Mouse (Mus musculus): Measurements from ENCODE around the gene Scrn2. TPM values are rescaled to one million over a fixed set of nuclear protein-coding genes. Genes with fewer than 3 reads are reported as not detected.

Scrn2 gene
- polyA plus RNA-seq, 1 experiment from 2014 or later, result 20.1 TPM

DNA sequence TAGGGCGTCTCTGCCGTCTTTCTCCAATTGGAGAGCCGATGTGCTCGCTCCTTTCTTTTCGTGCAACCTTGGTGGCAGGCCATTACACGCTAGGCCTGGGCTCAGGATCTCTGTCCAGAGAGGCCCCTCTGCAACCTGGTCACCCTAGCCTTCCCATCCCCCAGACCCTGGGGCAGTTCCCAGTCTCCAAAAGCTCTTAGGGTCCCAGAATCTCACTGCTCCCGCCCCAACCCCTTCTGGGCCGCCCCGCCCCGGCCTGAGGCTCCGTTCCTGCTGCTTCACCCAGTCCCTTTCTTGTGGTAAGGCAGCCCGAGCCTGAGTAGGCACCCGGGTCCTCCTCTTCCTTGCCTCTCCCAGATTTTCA, 10.4 kb upstream of the Scrn2 start:
- Histone ChIP-seq H3K4me3 (replicated peaks) (peak overlapping the region; percentile 42), H3K9ac (no peak overlapping the region), H3K4me1 (peaks cover 35% of the 10 kb centered on the region), H3K9me3 (no peaks in the 10 kb centered on the region), H3K27me3 (replicated peaks) (peaks cover 79% of the 10 kb centered on the region), H3K27ac (0 out of 2 replicates have a peak overlapping the region, but pooled peaks have one; percentile 1), H3K36me3 (no peaks in the 10 kb centered on the region), H3K4me2 (peak overlapping the region; percentile 69)
- ATAC-seq (ENCODE audit: insufficient read depth, low FRiP score, low read depth), result no peak
- WGBS, result 9% methylated on average over 13 of the region's 13 CpGs

DNA sequence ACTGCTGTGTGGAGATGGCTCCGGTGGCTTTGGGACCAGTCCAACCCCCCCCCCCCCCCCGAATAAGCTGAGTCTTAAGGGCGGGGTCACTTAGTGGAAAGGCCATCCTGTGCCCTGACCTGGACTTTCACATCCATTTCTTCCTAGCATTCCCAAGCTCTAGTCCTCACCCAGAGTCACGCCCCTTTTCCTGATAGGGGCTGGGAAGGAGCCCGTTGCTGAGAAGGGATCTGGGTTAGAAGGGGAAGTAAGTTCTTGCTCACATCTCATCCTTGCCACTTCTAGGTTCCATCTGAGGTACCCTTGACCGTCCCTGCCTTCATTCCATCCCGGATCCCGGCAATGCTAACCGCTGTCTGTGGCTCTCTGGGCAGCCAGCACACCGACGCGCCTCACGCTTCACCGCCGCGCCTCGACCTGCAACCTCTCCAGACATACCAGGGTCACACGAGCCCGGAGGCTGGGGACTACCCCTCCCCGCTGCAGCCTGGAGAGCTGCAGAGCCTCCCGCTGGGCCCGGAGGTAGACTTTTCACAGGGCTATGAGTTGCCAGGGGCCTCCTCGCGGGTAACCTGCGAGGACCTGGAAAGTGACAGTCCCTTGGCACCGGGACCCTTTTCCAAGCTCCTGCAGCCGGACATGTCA, 8.5 kb upstream of the Scrn2 start:
- 3% methylated on average over 26 of the region's 27 CpGs for WGBS
- Histone ChIP-seq H3K27ac (no peak overlapping the region), H3K4me2 (peak overlapping the region; percentile 95), H3K36me3 (no peaks in the 10 kb centered on the region), H3K4me1 (peaks cover 47% of the 10 kb centered on the region), H3K9ac (no peak overlapping the region), H3K27me3 (replicated peaks) (peaks cover 71% of the 10 kb centered on the region), H3K4me3 (replicated peaks) (peak overlapping the region; percentile 53), H3K9me3 (no peaks in the 10 kb centered on the region)
- ATAC-seq (ENCODE audit: insufficient read depth, low FRiP score, low read depth), result no peak

DNA sequence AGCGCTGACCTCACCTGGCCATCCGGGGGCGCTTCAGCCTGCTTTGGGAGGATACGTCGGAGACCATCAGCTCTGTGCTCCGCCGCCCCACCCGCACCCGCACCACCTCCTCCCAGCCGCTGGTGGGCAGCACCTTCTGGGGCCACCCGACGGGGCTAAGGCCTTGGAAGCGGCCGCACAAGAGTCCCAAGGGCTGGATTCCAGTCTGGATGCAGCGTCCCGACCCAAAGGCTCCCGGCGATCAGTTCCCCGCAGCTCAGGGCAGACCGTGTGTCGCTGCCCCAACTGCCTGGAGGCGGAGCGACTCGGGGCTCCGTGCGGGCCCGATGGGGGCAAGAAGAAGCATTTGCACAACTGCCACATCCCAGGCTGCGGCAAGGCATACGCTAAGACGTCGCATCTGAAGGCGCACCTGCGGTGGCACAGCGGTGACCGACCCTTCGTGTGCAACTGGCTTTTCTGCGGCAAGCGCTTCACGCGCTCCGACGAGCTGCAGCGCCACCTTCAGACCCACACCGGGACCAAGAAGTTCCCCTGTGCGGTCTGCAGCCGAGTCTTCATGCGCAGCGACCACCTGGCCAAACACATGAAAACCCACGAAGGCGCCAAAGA, 7.8 kb upstream of the Scrn2 start:
- under 1% methylated on average over 50 of the region's 50 CpGs for WGBS
- H3K27ac ChIP-seq, result no peak overlapping the region
- peaks cover 63% of the 10 kb centered on the region for H3K27me3 ChIP-seq (replicated peaks)
- H3K9me3 ChIP-seq, result no peaks in the 10 kb centered on the region
- H3K4me2 ChIP-seq, result peak overlapping the region; percentile 95
- H3K4me3 ChIP-seq (replicated peaks), result peak overlapping the region; percentile 53
- ATAC-seq (ENCODE audit: insufficient read depth, low FRiP score, low read depth), result peak; percentile 32; the same call in 1 of the 2 replicates
- peak overlapping the region; percentile 40; the same call in 1 of the 2 replicates for H3K9ac ChIP-seq
- H3K36me3 ChIP-seq, result no peaks in the 10 kb centered on the region
- H3K4me1 ChIP-seq, result peaks cover 48% of the 10 kb centered on the region

DNA sequence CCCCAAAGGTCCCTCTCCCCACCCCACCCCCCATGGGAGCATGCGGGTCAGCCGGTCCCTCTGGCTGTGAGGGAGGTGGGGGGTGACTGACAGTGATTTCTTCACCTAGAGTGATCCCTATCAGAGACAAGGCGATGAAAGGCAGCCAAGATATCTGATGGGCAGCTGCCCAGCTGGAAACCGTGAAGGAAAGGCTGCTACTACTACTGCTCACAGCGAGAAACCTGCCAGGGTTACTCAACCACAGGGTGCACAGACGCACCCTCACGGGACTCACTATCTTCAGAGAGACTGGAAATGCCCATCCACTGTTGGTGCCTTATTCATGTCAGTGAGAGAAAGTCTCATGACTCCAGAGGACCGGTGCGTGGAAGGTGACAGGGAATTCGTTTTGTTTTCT, 4.8 kb upstream of the Scrn2 start:
- Histone ChIP-seq H3K27ac (no peak overlapping the region; the same call in 1 of the 2 replicates), H3K4me1 (peaks cover 28% of the 10 kb centered on the region), H3K9me3 (no peaks in the 10 kb centered on the region), H3K4me3 (replicated peaks) (no peak overlapping the region), H3K36me3 (no peaks in the 10 kb centered on the region), H3K4me2 (no peak overlapping the region), H3K27me3 (replicated peaks) (peaks cover 41% of the 10 kb centered on the region), H3K9ac (no peak overlapping the region)
- 45% methylated on average over 10 of the region's 10 CpGs for WGBS
- no peak for ATAC-seq (ENCODE audit: insufficient read depth, low FRiP score, low read depth)

DNA sequence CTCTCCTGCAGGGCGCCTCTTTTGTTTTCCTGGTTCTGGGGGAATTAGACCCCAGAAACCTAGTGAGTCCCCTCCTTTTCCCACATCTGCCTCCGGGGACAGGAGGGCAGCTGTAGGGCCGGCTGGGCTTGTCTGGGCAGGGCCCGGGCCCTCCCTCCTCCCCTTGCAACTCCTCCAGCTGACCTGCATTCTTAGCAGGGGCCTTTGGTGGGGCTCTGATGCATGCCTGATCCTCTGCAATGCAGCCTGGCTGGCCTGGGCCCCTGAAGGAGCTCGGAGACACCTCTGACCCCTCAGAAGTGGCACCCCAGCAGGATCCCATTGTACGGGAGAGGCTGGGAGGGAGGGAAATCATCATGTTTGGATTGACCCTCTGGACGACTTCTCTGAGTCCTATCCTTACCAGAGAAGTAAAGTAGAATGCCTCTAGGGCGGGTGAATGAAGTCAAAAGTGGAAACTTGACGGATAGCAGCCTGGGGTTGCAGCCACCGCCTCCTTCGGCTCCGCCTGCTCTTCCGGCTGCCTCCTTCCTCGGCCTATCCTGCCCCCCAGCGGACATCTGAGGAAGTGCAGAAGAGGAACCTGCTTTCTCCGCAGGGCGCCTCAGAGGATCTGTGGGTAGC, 3.9 kb upstream of the Scrn2 start:
- Histone ChIP-seq H3K4me3 (replicated peaks) (peak overlapping the region; percentile 23), H3K4me2 (peak overlapping the region; percentile 55), H3K27ac (peak overlapping the region; percentile 72), H3K4me1 (peaks cover 36% of the 10 kb centered on the region), H3K36me3 (no peaks in the 10 kb centered on the region), H3K27me3 (replicated peaks) (peaks cover 33% of the 10 kb centered on the region), H3K9me3 (no peaks in the 10 kb centered on the region), H3K9ac (peak overlapping the region; percentile 30; the same call in 1 of the 2 replicates)
- ATAC-seq (ENCODE audit: insufficient read depth, low FRiP score, low read depth), result peak; percentile 27; the same call in 1 of the 2 replicates
- WGBS, result 2% methylated on average over 17 of the region's 17 CpGs

DNA sequence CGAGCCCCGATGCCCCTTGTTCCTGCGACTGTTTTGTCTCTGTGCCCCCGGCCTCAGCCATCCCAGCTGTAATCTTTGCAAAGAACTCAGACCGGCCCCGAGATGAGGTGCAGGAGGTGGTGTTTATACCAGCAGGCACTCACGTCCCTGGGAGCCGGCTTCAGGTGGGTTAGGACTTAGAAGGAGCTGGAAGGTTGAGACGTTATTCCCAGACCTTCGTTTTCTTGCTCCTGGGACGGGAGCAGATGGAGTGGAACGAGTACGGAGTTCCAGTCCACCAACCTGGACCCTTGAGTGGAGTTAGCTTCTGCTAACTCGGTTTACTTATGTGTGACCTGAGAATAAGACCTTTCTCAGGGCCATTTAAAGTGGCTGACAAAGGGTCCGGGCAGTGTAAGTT, 688 bp downstream of the Scrn2 start:
- no peak for ATAC-seq (ENCODE audit: insufficient read depth, low FRiP score, low read depth)
- peaks cover 19% of the 10 kb centered on the region for H3K4me1 ChIP-seq
- WGBS, result 17% methylated on average over 15 of the region's 15 CpGs
- peak overlapping the region; percentile 90 for H3K4me2 ChIP-seq
- peak overlapping the region; percentile 84 for H3K4me3 ChIP-seq (replicated peaks)
- H3K27me3 ChIP-seq (replicated peaks), result no peaks in the 10 kb centered on the region
- no peaks in the 10 kb centered on the region for H3K36me3 ChIP-seq
- no peaks in the 10 kb centered on the region for H3K9me3 ChIP-seq
- H3K9ac ChIP-seq, result peak overlapping the region; percentile 74; the same call in 1 of the 2 replicates
- peak overlapping the region; percentile 88; the same call in 1 of the 2 replicates for H3K27ac ChIP-seq

DNA sequence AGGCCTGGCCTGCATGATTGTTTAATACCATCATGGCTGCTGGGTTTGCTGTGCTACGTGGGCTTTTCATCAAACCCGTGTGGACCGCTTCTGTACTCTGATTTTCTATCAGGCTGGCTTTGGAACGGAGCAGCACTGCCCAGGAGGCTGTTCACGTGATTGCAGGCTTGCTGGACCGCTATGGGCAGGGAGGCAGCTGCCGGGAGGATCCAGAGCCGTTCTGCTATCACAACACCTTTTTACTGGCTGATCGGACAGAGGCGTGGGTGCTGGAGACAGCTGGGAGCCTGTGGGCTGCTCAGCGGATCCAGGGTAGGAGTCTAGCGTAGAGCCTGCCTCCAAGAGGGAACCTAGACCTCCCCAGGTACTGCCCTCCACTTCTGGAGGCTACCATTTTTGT, 2.2 kb downstream of the Scrn2 start:
- H3K9ac ChIP-seq, result no peak overlapping the region
- 83% methylated on average over 12 of the region's 12 CpGs for WGBS
- ATAC-seq (ENCODE audit: insufficient read depth, low FRiP score, low read depth), result no peak
- H3K27me3 ChIP-seq (replicated peaks), result no peaks in the 10 kb centered on the region
- H3K27ac ChIP-seq, result no peak overlapping the region
- H3K9me3 ChIP-seq, result no peaks in the 10 kb centered on the region
- H3K4me2 ChIP-seq, result no peak overlapping the region
- H3K36me3 ChIP-seq, result no peaks in the 10 kb centered on the region
- peaks cover 10% of the 10 kb centered on the region for H3K4me1 ChIP-seq
- H3K4me3 ChIP-seq (replicated peaks), result no peak overlapping the region

DNA sequence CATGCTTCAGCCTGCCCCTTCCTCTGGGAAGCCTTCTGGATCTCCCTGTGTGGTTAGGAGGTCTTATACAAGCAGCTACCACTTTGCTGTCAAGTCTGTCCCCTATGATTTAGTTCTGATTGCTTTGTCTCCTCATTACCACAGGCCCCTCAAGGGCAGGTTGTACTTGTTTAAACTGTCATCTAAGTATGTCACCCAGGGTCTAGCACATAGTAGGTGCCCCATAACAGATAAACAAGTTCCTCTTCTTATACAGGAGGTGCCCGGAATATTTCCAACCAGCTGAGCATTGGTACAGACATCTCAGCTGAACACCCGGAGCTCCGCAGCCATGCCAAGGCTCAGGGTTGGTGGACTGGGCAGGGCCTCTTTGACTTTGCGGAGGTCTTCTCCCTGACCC, 2.8 kb downstream of the Scrn2 start:
- 87% methylated on average over 4 of the region's 4 CpGs for WGBS
- Histone ChIP-seq H3K9me3 (no peaks in the 10 kb centered on the region), H3K27me3 (replicated peaks) (no peaks in the 10 kb centered on the region), H3K4me1 (peaks cover 10% of the 10 kb centered on the region), H3K36me3 (no peaks in the 10 kb centered on the region), H3K9ac (no peak overlapping the region), H3K4me3 (replicated peaks) (no peak overlapping the region), H3K4me2 (no peak overlapping the region), H3K27ac (no peak overlapping the region)
- no peak for ATAC-seq (ENCODE audit: insufficient read depth, low FRiP score, low read depth)

DNA sequence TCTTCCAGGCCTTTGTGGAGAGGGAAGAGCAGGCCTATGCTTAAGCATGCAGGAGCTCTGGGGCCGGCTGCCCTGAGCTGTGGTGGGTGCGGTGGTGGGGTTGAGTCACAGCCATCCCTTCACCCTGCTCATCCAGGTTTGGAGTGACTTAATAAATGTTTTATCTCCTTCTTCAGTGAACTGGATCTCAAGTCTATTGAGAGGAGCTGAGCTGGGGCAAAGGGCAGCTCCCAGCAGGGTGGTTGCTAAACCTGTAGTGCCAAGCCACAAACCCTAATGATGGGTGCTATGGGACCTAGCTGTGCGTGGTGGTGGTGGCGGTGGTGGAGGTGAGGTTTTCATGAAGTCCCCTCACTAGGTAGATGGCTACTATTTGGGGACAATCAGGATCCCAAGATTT, 4.0 kb downstream of the Scrn2 start:
- Histone ChIP-seq H3K9ac (no peak overlapping the region), H3K4me2 (no peak overlapping the region), H3K4me3 (replicated peaks) (no peak overlapping the region), H3K27me3 (replicated peaks) (no peaks in the 10 kb centered on the region), H3K9me3 (no peaks in the 10 kb centered on the region), H3K27ac (no peak overlapping the region), H3K4me1 (peaks cover 10% of the 10 kb centered on the region), H3K36me3 (no peaks in the 10 kb centered on the region)
- no peak for ATAC-seq (ENCODE audit: insufficient read depth, low FRiP score, low read depth)
- 90% methylated on average over 4 of the region's 4 CpGs for WGBS

DNA sequence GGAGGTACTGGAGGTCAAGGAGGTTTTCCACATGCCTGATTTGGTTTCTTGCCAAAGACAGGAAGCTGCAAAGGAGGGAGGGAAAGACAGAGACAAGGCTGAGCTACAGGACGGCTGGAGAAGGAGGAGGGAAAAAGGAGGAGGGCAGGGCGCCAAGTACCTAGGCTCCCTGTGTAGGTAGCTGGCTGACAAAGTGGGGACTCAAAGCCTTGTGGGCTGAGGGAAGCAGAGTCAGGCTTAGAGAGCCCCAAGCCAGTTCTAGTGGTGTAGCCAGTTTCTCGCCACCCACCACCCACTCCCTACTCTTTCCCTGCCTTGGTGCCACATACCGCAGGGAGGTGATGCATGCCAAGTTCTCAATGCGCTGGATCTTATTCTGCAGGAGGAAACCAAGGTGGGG, 6.4 kb downstream of the Scrn2 start:
- Histone ChIP-seq H3K27me3 (replicated peaks) (no peaks in the 10 kb centered on the region), H3K4me3 (replicated peaks) (no peak overlapping the region), H3K27ac (no peak overlapping the region), H3K9me3 (no peaks in the 10 kb centered on the region), H3K9ac (no peak overlapping the region), H3K36me3 (no peaks in the 10 kb centered on the region), H3K4me2 (no peak overlapping the region), H3K4me1 (no peaks in the 10 kb centered on the region)
- no peak for ATAC-seq (ENCODE audit: insufficient read depth, low FRiP score, low read depth)
- 76% methylated on average over 5 of the region's 5 CpGs for WGBS

DNA sequence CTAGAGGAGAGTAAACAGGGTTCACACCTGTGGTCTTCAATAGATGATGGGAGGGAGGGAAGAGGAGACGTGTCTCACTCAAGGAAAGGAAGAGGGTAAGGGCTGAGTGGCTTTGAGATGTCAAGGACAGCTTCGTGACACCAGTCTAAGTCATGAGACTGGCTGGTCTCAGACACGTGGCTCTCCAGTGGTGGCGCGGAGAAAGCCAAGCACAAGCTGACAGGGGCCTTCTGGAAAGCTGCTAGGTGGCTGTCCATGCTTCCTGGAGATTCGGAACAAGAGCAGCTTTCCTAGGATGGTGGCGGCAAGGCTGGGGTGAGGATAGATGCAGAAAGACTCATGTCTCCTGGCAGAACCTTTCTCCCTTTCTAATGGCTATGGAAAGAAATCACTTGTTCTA, 9.1 kb downstream of the Scrn2 start:
- H3K4me1 ChIP-seq, result peaks cover 7% of the 10 kb centered on the region
- H3K36me3 ChIP-seq, result no peaks in the 10 kb centered on the region
- H3K4me2 ChIP-seq, result no peak overlapping the region
- H3K27me3 ChIP-seq (replicated peaks), result no peaks in the 10 kb centered on the region
- no peak overlapping the region for H3K4me3 ChIP-seq (replicated peaks)
- H3K9me3 ChIP-seq, result no peaks in the 10 kb centered on the region
- no peak overlapping the region for H3K9ac ChIP-seq
- no peak overlapping the region for H3K27ac ChIP-seq
- WGBS, result 63% methylated on average over 7 of the region's 7 CpGs
- ATAC-seq (ENCODE audit: insufficient read depth, low FRiP score, low read depth), result no peak

DNA sequence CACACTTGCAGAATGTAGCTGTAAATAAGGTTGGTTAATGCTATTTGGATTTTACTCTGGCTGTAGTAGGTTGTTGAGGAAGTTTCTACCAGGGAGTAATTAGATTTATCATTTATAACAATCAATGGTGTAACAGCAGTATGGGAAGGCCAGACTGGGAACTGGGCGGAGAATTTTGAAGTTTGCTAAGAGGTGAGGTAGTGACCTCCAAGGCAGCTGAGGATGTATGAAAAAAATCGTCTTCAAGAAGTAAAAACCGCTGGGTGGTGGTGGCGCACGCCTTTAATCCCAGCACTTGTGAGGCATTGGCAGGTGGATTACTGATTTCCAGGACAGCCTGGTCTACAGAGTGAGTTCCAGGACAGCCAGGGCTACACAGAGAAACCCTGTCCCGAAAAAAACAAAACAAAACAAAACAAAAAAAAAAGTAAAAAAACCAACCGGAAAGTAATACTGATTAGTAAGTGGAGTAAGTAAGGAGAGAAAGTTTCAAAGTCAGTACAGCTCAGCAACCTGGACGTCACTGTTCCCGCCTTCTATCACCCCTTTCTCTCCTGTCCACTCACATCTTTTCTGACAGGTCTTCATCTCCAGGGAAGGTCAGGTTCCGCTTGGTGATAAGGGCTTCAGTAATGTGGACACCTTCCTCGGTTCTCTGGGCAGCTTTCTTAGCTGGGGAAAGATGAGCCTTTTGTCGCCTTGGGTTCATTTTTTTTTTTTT, 10.7 kb downstream of the Scrn2 start:
- peak overlapping the region; percentile 87 for H3K4me3 ChIP-seq (replicated peaks)
- H3K27me3 ChIP-seq (replicated peaks), result no peaks in the 10 kb centered on the region
- no peak for ATAC-seq (ENCODE audit: insufficient read depth, low FRiP score, low read depth)
- peaks cover 10% of the 10 kb centered on the region; the same call in 1 of the 2 replicates for H3K36me3 ChIP-seq
- H3K27ac ChIP-seq, result no peak overlapping the region
- WGBS, result 42% methylated on average over 12 of the region's 12 CpGs
- H3K9me3 ChIP-seq, result no peaks in the 10 kb centered on the region
- peaks cover 7% of the 10 kb centered on the region for H3K4me1 ChIP-seq
- peak overlapping the region; percentile 88 for H3K4me2 ChIP-seq
- no peak overlapping the region for H3K9ac ChIP-seq
